Mouse (Mus musculus): ENCODE data around the gene Slc35c1. TPM values are rescaled to one million over a fixed set of nuclear protein-coding genes. Genes with fewer than 3 reads are reported as not detected.

Gene Slc35c1
- total RNA-seq, 4 experiments from 2014 or later, result 4.9 to 5.8 (median 5.4) TPM

DNA sequence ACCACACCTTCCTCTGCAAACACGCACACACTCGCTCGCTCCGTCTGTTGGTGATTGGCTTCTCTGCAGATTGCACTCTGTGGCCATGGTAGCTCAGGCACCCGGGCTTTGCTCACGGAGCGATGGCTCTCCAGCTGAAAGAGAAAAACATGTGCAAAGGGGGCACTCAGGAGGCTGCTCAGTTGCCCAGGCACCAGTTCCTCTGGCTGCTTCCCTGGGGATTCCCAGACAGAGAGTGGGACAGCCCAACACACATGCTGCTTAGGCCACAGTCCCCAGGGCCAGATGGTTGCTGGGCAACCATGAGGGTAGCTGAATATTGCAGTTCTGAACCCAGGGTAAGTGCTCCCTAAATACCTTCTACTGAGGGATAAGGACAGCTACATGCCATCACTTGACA is 54.7 kb downstream of the Slc35c1 start:
- DNase-seq (ENCODE audit: low spot score in 2 of 2), result no peak

DNA sequence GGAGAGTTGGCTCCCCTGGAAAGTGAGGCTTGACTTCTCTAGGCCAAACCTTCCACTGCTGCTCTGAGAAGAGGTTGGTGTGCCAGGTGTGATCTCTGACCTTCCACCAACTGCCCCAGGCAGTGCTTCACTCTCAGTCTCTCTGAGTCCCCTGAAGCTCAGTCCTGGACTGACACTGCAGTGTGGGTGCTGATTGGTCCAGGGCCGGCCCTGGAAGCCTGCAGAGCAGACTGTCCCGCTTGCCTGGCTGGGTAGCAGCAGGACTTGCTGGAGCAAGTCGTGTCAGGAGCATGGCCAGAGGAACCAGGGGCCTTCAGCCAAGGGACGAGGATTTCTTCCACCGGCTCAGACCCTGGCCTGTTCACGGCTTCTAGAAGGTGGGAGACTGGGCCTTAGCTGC is 55.6 kb downstream of the Slc35c1 start:
- no peak for DNase-seq (ENCODE audit: low spot score in 2 of 2)

DNA sequence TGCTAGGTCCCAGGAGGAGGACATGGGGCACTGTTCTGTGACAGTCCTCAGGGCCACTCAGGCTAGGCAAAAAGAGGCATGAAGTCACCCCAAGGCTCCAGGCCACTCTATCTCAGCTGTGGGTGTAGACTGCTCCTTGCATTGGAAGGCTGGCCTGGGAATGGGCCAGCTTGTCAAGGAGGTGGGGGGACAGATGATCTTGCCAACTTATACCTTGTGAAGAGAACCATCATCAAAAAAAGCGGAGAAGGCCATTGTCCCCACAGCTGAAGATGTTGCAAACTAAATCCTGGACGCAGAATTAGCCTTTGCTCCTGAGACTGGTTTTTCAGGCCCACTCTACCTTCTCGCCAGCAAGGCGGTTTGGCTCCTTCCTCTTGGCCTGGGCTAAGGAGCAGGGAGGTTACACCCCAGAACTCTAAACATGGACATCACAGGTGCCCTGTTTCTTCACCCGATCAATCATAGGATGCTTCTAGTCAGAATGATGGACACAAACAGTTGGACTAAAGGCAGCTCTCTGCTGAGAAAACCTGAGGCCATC is 56.5 kb downstream of the Slc35c1 start:
- DNase-seq (ENCODE audit: low spot score in 2 of 2), result no peak

Other genes starting within 250 kb of the Slc35c1 start
- 10 to 100 TPM; 17.0 to 19.5 (median 17.7) TPM for gene Pex16, start 85.9 kb downstream of the Slc35c1 start, total RNA-seq (2022)
- gene Large2, start 85.7 kb downstream of the Slc35c1 start, total RNA-seq (2022), result under 1 TPM in 2 of 4 experiments, not detected in 2; 0.65 to 0.99 TPM
- gene 1700029I15Rik, start 78.0 kb downstream of the Slc35c1 start, total RNA-seq (2022), result 1 to 10 TPM in 2 of 4 experiments, under 1 TPM in 2; 0.24 to 1.3 (median 1.0) TPM
- gene Mapk8ip1, start 59.3 kb downstream of the Slc35c1 start, total RNA-seq (2022), result 1 to 10 TPM; 1.7 to 2.5 (median 2.3) TPM
- gene Cry2, start 26.5 kb downstream of the Slc35c1 start, total RNA-seq (2022), result 10 to 100 TPM; 27.5 to 34.6 (median 31.3) TPM
- gene Chst1, start 139.2 kb upstream of the Slc35c1 start, total RNA-seq (2022), result 1 to 10 TPM in 2 of 4 experiments, under 1 TPM in 2; 0.61 to 1.6 (median 0.95) TPM